Mouse (Mus musculus) G1E (cell line): ENCODE measurements around the gene Wnt10b.

ENCODE experiments used
- CTCF ChIP-seq: IDR thresholded peaks from 2 replicates; pipeline ENCODE4 v1.5.1; 2012; ENCODE audit warnings: low read depth, low read length, inconsistent platforms, mixed read lengths
- GATA1 ChIP-seq: IDR thresholded peaks from 2 replicates; pipeline ENCODE4 v1.6.1; 2012; ENCODE audit warnings: borderline replicate concordance, low read length, inconsistent platforms, mixed read lengths

DNA sequence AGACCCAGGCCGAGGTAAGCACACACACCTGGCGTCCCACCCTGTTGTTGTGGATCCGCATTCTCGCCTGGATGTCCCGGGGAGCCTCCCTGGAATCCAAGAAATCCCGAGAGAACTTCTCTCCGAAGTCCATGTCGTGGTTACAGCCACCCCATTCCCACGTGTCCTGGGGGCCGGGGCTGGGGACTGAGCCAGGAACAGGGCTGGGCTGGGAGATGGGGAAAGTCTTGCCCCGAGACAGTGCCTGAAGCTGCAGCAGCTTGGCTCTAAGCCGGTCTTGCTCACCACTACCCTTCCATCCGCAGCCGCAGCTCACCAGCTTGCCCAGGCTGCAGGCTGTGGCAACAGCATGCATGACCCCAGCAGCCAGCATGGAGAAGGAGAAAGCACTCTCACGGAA is 3.9 kb downstream of the Wnt10b start:
- TF ChIP-seq GATA1 (no peak), CTCF (no peak)
